Mouse (Mus musculus) 3T3-L1 (cell line): ENCODE measurements at regions not wholly inside any gene's neighbourhood (a gene's known extent, or its start where the extent isn't known, plus 50 kb on each side); places are given as distances from the start of the nearest gene placed in this dataset.

Experiments
- DNase-seq: peaks from one replicate; pipeline ENCODE4 v3.0.0-alpha.2; 2015; ENCODE audit warnings: low read depth, low spot score

DNA sequence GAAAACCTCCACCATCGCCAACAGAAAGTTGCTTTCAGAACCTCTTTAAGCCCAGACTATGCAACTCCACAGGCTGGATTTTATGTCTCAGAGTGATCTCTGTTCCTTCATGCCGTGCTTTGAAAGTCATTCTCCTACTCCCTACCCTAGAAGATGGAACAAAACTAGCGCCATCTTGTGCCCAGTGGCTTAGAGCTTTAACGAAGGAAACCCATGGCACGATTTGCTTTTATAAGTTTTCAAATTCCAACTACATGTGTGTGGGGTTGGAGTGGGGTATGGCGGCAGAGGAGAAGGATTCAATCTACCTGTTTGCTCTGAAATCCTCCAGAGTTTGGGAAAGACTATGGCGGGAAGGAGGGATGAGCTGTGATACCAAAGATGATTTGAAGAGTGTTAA is 118.7 kb upstream of the Tmem45b start:
- no peak for DNase-seq

DNA sequence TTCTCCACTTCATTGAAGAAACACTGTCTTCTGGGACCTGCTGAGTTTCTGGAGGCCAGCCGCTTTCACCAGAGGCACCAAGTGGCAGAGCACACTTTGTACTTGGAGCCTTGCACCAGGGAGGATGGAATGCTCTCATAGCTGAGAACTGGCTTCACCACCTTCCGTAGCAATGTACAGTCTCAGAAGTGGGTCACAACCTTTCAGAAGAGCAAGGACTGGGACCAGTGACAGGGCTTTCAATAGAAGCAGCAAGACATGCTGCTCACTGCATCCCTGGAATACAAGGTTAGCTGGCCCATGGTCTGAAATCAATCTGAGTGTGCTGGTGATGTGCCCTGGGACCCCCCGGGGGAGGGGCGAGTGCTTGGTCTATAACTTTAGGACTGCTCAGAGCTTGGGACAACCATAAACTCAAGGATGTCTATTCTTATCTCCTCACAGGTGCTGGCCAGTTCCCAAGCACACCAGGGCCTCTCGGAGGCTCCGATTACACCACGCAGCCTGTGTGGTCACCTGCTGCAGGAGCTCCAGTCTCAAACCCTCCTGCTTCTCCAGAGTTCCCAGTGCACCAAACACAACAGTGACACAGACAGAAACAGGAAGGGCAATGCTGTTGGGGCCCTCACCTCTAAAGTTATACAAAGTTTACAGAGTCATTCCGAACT is 114.4 kb upstream of the Tmem45b start:
- no peak for DNase-seq

DNA sequence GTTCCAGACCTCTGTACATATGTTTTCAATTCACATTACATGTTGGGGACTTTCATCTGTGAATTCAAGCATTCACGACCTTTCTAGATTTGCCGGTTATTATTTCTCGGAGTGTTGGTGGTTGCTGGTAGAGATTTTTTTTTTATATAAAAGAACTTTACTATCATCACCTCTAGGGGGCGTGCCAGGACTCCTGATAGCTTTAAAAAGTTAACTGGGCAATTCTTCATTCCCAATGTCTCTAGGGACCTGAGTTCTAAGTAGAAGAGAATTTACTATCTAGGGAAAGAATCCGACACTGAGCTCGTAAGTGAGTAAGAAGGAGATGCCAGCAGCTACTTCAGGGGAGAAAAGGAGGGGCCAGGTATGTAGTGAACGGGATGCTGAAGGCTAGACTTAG is 112.8 kb upstream of the Tmem45b start:
- DNase-seq = peak; percentile 4

DNA sequence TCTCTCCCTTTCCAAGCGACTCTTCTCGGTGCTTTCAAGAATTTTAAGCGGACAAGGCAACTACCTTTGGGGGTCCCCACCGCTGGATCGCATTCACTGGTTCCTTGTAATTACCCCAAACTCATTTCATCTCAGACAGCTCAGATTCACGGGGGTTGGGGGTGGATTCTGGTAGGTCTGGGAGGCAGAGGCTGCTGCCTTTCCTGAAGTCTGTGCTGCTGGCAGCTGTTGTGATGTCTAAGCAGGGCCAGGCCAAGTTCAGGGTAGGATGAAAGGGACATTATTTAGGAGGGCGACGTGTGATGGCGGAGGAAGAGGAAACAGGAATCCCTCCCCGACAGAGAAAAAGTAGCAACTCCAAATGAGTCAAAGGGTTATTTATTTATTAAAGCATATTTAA is 102.8 kb upstream of the Tmem45b start:
- no peak for DNase-seq

DNA sequence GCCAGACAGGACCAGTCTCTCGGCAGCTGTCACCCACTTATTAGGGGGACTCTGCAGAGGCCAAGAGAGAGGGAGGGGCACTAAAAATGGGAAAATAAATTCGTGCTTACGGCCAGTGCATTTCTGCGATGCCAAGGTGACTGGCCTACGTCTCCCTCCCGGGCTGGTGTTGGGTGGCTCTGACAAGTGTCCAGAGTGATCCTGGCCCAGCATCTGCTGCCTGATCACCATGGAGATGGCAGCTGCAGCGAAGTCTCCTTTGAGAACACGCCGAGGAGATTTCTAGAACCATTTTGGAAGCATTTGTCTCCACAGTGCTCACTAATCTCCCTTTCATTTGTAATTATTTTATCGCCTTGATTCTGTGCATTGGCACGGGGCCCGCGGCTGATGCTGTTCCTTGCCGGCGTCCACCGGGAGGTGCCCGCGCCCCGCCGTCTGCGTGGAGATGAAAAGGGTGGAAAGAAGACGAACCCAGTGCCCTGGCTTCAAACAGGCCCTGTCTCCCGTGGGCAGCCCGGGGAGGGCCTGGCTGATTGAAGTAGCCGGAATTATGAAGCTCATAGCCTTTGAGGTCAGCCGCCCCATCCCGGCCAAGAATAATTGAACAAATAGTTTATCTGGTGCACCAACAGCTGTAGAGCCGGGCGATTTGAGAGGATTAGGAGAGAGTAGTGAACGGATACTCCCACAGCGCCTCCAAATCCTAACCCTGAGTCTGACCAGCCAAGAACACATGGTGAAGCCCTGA is 102.2 kb upstream of the Tmem45b start:
- no peak for DNase-seq

DNA sequence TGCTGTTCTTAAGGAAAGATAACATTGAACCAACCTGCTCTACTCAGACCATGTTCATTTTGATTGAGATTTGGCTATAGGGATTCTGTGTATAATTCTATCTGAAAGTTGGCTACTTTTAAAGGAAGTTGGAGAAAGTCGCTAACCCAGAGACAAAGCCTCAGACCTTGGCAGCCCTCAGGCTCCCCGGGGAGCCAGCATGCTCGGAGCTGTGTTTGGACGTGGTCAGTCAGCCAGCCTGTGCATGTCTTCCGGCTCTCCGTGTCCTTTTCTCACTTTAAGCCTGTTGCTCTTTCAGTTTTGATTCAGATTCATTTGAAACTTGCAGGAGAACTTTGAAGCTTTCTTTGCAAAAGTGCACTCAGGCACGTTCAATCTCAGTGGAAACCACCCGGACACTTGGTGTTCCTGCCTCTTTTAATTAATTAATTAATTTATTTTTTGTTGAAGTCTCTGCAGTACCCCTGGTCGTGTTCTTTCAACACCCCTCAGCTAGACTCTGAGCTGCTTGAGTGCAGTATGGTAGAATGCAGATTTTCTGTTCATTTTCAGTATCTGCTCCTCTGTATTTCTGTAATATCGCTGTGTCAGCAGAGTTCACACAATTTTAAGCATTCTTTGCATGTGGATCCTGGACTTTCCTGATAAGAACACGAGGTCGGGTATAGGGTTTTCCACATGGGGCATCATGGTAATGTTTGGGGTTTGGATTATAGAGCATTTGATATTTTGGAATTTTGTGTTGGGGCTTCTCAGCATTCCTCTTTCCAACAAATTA is 100.9 kb upstream of the Tmem45b start:
- no peak for DNase-seq

DNA sequence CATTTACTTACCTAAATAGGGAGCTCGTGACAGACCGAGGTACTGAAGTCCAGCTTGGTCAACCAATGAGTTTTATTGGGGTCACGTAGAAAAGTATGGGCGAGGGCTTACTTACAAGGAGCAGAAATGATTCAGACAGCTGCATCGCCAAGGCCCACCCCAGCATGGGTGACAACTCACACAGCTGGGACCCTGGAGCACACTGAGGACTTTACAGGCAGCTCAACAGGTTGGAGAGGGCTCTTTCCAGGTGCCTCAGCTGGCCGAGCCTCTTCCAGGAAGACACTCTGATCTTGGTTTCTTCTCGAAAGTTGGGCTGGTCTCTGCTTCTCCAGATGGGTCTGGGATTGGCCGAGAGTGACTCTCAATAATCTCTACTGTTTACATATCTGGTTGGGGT is 99.3 kb upstream of the Tmem45b start:
- DNase-seq = no peak

DNA sequence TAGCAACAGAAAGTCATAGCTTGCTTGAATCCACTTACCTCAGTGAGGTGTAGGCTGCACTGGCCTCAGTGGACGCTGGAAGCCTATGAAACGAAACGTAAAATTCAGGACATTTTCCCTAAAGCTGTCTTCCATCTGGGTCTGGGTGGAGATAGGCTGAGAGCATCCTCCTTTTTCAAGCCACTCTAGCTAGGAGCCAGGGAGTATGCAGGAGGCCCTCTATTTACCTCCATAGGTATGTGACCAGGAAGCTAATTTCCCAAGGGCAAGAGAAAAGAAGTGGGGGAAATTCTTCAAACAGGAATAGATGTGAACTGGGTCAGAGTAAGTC is 95.9 kb upstream of the Tmem45b start:
- DNase-seq = no peak

DNA sequence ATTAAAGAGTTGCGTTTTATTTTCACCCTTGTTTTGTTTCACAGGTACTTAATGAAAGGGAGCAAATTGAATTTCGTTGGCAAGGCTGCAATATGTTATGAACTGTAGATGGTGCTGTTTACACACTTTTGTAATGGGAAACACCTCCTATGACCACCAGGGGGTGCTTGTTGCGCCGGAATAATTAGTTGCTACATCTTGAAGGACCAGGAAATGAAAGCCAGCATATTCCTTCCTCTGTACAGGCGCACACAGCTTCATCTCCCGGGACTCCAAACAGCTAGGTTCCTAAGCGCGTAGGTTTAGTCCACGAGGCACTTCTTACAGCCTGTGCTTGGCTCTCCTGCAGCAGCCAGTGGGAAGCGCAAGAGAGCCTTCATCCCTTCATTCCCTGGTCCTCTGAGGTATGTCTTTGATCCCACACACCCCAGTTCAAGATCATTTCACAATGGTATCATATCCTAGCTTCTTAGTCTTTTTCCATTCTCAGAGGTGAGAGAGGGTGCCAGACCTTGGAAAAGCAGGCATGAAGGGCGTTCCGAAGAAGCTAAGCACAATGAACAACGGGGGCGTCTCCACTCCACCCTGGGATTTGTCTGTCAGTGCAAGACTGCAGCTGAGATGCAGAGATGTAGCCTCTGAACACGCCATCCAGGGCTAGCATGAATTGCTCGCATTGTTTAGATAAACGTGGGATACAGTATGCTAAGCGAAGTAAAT is 95.4 kb upstream of the Tmem45b start:
- DNase-seq = peak; percentile 85

DNA sequence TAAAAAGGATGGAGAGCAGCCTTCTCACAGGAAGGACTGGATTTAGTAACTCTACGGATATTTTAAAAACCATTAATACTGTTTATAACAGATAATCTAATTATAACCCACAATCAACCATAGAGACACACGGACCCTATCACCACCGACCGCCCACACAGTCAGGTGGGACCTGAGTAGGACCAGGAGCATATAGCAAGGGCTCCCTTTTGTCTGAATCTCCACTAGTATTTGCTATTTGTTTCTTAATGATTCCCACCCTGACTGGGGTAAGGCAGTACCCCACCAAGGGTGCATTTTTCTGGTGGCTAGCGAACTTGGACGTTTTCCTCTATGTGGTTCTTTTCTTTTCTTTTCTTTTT is 79.4 kb upstream of the Tmem45b start:
- DNase-seq = no peak

DNA sequence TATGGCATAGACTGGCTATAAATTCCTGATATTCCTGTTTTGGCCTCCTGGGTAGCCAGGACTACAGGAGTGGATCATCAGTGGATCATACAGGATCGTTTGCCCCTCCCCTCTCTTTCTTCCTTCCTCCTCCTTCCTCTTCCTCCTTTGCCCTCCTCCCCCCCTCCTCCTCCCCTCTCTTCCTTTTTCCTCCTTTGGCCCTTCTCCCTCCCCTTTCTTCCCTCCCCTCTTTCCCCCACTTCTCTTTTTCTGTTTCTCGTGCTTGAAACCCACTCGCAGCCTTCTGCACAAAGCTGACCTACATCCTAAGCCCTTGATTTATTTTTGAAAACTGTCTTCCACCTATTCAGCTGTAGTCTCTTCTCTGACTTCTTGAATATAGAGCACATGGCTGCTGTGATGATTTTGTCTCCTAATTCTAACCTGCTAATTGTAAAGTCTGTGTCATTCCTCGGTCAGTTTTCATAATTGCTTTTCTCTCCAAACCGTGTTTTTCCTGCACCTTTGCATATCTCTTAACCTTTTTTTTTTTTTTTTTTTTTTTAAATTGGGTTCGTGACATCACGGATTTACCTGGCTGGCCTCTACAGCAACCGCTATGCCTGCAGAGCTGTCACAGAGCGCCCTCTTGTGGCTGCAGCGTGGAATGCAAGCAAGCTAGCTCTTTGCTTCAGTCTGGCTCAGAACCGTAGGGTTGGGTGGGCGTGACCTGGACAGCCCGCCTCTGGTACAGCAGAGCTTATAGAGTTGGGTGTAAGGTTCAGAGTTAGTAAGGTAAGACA is 78.8 kb upstream of the Tmem45b start:
- DNase-seq = peak; percentile 82

DNA sequence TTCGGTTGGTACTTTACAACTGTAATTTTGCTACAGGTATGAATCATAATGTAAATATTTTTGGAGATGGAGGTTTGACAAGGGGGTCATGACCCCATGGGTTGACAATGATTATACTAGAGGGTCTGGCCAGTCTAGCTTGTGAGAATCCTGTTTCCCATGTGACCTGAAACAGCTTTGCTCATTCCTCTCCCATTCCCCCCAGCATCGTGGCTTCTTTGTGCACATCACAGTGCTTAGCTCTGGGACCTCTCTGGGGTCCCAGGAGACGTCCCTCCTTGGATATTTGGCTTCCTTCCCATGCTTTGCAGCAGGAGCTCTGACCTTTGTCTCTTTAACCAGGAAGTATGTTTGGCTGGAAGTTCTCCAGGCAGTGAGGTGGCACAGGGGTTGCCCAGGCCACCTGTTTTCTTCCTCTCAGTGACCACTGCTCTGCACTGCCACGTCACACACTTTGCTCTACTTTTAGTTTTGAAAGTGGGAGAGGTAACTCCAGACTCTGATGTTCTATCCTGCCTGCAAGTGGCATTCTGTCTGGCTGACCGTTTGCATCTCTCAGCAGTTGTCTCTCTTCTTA is 77.4 kb upstream of the Tmem45b start:
- no peak for DNase-seq

DNA sequence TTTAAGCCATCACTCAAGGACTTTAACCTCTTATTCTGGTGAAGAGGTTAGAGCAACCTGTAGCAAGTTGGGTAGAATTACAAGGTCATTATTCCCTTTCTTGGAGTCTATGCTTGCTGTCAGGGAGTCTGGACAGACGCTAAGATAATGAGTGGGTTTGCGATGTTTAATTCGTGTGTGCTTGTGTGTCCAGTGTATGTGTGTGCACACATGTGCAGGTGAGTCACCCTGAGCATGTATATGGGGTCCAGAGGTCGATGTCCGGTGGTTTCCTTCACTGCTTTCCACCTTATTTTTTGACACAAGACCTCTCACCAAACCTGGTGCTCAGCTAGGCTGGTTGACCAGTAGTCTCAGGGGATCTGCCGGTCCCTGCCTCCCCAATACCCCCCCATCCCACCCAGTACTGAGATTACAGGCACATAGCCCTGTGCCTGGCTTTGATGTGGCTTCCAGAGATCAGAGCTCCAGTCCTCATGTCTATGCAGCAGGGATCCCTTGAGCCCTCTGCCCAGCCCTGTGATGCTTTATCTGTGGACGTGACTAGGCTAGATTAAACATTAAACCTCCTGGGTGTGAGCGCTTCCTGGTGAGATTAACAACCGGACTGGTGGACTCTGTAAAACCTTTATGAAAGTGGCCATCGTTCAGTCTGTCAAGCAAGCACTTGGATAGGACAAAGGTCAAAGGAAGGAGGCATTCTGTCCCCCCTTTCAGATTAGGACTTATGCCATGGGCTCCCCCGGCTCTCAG is 74.4 kb upstream of the Tmem45b start:
- DNase-seq = no peak

DNA sequence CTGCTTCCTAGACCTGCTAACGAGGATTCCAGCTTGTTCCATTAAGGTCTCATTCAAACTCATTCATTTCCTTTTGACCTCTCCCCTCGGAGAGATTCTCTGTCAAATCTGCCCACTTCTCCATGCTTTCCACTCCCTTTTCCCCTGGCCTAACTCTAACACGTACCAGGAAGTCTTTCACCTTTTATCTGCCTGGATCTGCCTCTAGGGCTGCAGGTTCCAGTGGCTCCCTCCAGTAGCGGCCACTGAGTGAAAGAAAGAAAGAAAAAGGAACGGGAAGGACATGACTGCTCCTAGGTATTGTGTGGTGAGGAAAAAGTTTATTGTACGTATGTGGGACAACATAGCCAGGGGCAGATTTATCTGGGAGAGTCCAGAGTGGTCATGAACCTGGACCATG is 64.8 kb upstream of the Tmem45b start:
- DNase-seq = no peak

DNA sequence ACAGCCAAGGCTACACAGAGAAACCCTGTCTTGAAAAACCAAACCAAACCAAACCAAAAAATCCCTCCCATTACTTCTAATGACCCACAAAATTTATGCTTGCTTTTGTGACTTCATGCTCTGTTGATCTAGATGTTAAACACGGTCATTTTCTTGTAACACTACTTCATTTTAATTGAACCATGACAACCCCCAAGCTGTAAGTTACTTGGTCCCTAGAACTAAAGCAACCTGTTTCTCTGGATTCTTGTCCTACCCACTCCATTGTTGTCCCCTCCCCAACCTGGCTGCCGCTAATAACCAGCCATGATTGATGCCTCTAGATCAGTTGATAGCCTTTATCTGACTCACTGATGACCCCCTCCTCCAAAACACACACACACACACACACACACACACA is 63.0 kb upstream of the Tmem45b start:
- DNase-seq = no peak
